Mouse (Mus musculus): ENCODE measurements around the gene Ccer2.
A peak's percentile ranks its signal among the peaks of the same experiment; 100 is the strongest.

Gene Ccer2

DNA sequence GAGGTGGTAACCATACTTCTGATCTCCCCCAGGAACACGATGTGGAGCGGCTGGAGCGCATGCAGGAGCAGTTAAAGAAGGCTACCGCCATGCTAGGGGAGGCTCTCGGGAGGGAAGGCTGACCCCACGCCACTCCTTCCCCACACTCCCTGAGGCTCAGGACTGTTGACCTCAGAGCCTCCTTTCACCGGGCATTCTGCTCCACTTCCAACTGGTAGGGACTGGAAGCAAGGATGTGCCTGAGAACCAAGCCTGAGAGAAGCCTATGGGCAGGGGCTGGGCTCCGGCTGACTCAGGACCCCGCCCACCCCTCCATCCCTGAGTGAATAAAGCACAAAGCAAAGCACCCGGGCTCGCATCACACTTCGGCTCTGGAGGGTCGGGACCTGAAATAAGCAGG lies 2.6 kb downstream of the Ccer2 start:
- no peak for DNase-seq (ENCODE audit: low spot score)

DNA sequence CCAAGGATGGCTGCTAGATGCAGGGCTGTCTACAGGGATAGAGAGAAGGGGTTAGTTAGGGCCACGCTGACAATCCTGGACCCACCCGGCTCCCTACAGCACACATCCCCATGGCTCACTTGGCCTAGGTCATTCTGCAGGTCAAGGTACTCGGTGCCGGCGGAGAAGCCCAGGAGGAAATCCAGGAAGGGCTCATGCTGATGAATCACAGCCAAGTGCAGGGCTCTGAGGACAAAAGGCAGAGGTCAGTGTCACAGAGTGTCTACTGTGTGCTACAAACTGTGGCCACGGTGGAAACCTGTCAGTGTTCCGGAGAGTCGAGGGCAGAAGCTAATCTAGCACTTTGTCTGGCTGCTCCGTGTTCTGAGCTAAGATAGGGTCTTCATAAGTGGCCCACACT lies 5.9 kb downstream of the Ccer2 start:
- no peak for DNase-seq (ENCODE audit: low spot score)

- DNase-seq (ENCODE audit: low spot score) = no peak
These were observed 9.2 kb downstream of the Ccer2 start for GRCm38 (mm10) chr7:28765211-28765610.

DNA sequence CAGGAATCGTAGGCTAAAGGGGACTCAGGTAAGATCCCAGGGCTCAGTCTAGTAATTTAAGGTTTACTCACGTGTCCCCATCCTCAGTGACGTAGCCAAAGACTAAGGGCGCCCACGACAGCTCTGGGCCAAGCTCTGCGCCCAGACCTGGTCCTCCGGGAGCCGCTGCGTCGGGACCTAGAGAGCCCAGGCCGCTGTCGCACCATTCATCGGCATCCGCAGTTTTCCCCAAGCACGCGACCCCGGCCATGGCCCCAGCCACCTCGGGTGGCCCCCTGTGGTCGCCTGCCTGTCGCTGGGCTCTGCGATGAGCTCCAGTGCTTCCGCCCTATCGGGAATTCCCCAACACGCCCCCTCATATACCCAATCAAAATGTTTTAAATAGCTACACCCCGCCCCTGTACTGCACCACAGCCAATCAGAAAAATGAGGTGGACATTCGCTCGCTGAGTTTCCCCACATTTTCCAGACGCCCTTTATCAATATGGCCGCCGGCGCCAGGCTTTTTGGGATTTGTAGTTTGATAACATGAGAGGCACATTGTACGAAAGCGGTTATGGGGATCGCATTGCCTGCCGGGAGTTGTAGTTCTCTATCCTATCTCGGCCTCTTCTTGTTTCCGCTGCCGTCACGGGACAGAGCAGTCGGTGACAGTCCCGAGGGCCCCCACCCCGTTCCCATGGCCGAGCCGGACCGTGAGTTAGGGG lies 10.4 kb downstream of the Ccer2 start, which contains the start of gene Sirt2:
Sirt2 (plus strand) TSS at position 563 of the 707 bp plus-strand sequence.
- DNase-seq (ENCODE audit: low spot score) = peak; percentile 96

- no peak for DNase-seq (ENCODE audit: low spot score)
These were observed 10.9 kb downstream of the Ccer2 start for GRCm38 (mm10) chr7:28766910-28767309.

GRCm38 (mm10) chr7:28767462-28767965 lies 11.5 kb downstream of the Ccer2 start, which contains the start of gene Nfkbib:
Gene Nfkbib (minus strand): TSS chr7:28767512.
- no peak for DNase-seq (ENCODE audit: low spot score)

DNA sequence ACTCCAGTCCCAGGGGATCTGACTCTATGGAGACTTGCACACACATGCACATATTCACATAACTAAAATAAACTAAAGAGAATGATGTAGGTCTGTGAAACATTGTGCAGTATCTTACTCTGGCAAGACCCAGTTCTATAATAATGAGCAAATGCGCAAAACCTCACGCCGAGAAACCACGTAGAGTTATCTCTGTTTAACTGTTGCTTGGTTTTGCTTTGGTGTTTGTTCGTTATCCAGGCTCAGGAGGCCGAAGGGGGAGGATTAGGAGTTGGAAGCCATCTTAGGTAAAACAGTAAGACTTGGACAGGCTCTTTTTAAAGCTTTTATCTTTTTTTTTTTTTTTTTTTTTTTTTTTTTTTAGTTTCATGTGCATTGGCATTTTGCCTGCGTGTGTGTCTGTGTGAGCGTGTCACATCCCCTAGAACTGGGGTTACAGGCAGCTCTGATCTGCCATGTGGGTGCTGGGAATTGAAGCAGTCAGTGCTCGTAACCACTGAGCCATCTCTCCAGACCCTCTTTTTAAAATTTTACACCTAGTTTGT lies 13.5 kb downstream of the Ccer2 start:
- no peak for DNase-seq (ENCODE audit: low spot score)

- no peak for DNase-seq (ENCODE audit: low spot score)
These were observed 14.3 kb downstream of the Ccer2 start for GRCm38 (mm10) chr7:28770309-28770708.

DNA sequence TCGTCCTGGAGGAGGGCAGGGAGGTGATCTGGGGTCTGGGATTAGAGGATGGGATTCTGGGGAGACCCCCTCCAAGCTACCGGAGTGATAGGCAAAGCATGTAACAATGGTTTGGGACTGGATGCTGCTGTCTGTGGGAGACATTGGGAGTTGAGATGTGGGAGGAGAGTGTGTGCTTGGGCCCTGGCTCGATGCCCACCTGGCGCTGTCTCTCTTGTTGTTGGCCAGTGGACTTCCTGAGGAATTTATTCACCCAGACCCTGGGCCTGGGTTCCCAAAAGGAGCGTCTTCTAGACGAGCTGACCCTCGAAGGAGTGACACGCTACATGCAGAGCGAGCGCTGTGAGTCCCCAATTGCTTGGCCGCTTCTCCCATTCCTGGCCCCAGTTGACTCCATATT lies 15.9 kb downstream of the Ccer2 start:
- DNase-seq (ENCODE audit: low spot score) = no peak

DNA sequence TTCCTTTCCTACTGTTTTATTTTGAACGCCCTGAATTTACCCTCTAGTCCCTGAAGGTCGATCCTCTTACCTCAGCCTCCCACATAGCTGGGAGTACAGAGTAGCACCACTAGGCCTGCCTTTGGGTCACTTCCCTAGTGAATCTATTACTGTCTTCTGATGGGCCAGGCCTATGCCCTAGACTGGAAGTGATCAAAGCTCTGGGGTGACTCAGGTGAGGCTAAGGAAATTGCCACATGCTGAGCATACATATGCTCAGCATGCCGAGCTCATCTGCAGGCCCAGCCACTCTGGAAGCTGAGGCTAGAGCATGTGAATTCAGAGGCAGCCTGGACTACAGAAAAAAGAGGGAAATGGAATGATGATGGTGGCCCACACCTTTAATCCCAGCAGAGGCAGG lies 17.2 kb downstream of the Ccer2 start:
- DNase-seq (ENCODE audit: low spot score) = no peak

GRCm38 (mm10) chr7:28774164-28774563 lies 18.2 kb downstream of the Ccer2 start:
- no peak for DNase-seq (ENCODE audit: low spot score)

GRCm38 (mm10) chr7:28775129-28775528 lies 19.2 kb downstream of the Ccer2 start:
- no peak for DNase-seq (ENCODE audit: low spot score)

DNA sequence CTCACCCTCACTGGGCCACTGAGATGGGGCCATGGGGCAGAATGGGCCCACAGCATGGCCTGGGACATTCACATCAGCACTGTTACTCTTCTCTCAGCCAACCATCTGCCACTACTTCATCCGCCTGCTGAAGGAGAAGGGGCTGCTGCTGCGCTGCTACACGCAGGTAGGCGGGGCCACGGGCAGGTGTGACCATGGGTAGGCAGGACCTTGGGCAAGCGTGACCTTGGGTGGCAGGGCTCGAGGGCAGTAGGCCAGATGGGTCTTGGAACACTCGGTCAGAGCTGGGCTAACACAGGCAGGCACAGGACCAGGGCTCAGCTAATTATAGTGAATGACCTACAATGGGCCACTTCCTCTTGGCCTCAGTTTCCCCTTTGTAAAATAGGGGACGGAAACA lies 22.9 kb downstream of the Ccer2 start:
- DNase-seq (ENCODE audit: low spot score) = no peak

DNA sequence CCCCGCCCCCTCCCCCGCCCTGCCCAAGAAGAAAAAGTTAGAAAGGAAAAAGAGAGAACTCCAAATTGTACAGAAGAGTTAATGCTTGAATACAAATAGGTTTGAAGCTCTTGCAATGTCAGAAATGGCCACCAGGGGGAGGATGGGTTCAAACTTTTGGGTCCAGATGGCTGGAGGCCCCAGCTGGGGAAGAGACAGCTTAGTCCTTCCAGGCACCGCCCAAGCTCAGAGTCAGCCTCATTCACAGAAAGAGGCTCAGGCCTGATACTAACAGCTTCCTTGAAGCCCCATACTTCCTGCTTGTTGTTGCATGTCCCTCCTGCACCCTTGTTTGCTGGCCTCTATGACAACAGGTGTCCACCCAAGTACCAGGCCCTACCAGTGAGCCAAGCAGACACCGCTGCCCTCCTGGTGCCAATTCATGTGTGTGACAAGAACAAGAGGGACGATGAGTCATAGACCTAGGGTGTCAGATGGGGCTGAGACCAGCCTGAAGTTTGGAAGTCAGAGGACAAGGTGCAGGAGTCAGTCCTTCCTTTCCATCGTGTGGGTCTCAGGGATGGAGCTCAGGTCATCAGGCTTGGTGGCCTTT lies 24.2 kb downstream of the Ccer2 start:
- DNase-seq (ENCODE audit: low spot score) = peak; percentile 76

GRCm38 (mm10) chr7:28780857-28781256 lies 24.9 kb downstream of the Ccer2 start:
- DNase-seq (ENCODE audit: low spot score) = no peak

DNA sequence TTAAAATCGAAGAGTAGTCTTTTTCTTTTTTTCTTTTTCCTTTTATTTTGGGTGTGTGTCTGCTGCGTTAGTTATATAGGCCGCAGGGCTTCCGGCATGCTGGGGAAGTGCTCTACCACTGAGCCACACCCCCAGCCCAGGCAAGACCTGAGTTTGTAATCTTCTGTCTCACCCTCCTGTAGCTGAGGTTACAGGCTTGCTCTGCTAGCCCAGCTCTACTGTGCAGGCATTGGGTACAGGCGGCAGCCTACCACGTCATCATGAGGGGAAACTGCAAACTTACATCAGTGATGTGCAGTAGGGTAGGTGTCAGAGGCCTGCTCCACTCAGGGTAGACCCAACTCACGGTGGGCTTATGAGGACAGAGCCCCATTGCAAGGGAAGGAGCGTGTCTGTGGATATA lies 25.3 kb downstream of the Ccer2 start:
- peak; percentile 36 for DNase-seq (ENCODE audit: low spot score)

DNA sequence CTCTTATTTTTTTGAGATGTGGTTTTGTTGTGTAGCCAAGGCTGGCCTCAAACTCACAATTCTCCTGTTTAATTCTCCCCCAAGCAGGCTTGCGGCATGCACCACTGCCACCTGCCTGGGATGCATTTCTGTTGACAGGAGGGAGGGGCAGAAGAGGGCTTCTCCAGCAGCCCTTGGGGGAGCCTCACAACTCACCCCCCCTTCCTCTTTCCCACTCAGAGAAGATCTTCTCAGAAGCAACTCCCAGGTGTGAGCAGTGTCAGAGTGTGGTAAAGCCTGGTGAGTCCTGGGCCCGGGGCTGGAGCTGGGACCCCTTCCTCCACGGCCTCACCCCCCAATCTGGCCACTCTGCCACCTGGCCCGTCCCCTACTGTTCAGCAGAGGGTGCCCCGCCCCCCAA lies 29.2 kb downstream of the Ccer2 start:
- no peak for DNase-seq (ENCODE audit: low spot score)

GRCm38 (mm10) chr7:28787884-28788283 lies 31.9 kb downstream of the Ccer2 start:
- no peak for DNase-seq (ENCODE audit: low spot score)

- DNase-seq (ENCODE audit: low spot score) = peak; percentile 60
These were observed 32.6 kb downstream of the Ccer2 start, which contains the start of gene Rinl for GRCm38 (mm10) chr7:28788307-28789195. Gene Rinl (plus strand): TSS chr7:28788969.

- DNase-seq (ENCODE audit: low spot score) = no peak
These were observed 33.3 kb downstream of the Ccer2 start for GRCm38 (mm10) chr7:28789235-28789634.

DNA sequence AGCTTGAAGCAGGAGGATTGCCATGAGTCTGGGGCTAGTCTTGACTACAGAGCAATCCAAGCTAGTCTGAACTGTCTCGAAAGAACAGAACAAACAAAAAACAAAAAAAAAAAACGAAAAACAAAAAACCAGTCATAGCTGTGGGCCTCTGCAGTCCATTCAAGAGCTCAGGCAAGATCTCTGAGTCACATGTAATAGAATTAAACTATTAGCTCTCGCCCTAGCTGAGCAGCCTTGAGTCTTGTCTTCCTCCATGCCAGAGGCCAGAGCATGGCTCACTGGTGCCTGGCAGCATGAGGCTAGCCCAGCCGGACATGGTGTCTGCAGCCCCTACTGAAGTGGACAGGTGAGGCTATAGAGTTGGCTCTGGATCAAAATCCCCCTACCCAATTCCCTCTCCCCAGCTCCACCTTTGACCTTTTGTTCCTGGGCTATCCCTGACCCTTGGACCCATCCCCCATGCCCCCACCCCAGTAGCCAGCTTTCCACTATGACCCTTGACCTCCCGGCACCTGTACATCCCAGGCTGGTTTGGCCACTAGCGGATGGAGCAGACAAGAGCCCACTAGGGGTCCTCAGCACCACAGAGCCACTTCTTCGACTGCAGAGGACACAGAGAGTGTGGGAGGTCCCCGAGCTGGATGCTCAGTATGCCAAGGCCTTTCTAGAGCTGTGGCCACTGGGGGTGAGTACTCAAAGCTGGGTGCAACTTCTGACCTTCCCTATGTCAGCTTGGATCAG lies 34.3 kb downstream of the Ccer2 start:
- no peak for DNase-seq (ENCODE audit: low spot score)

- DNase-seq (ENCODE audit: low spot score) = no peak
These were observed 35.7 kb downstream of the Ccer2 start for GRCm38 (mm10) chr7:28791706-28792105.

All from spleen, adult 12 weeks (tissue).